Mouse (Mus musculus) kidney, embryonic 16.5 days (tissue): ENCODE data around the gene Atp6v1e2. TPM values are rescaled to one million over a fixed set of nuclear protein-coding genes. Genes with fewer than 3 reads are reported as not detected.

ENCODE experiments used
- ATAC-seq: fragments of 200-750 bp; cut with Nextera tagmentation; 2 replicates; pipeline ENCODE4 v1.8.0; 2017; ENCODE audit warnings: moderate TSS enrichment; ENCODE audit not compliant: low FRiP score, low TSS enrichment
- H3K27ac ChIP-seq: fragments of 300-500 bp; sonication (generic); 2 replicates; pipeline ENCODE4 v1.5.1; 2014; ENCODE audit warnings: low read length
- H3K27me3 ChIP-seq: fragments of 300-500 bp; sonication (generic); 2 replicates; pipeline ENCODE4 v1.6.1; 2014; ENCODE audit warnings: low read length, control low read depth, mixed read lengths; ENCODE audit not compliant: insufficient read depth
- H3K36me3 ChIP-seq: fragments of 300-500 bp; sonication (generic); 2 replicates; pipeline ENCODE4 v1.6.1; 2014; ENCODE audit warnings: low read length, control low read depth, mixed read lengths; ENCODE audit not compliant: insufficient read depth
- H3K4me1 ChIP-seq: fragments of 300-500 bp; sonication (generic); 2 replicates; pipeline ENCODE4 v1.6.1; 2014; ENCODE audit warnings: low read length, control low read depth, mixed read lengths; ENCODE audit not compliant: insufficient read depth
- H3K4me2 ChIP-seq: fragments of 300-500 bp; sonication (generic); replicated peaks from 2 replicates; pipeline ENCODE4 v1.6.1; 2014; ENCODE audit warnings: low read depth, low read length
- H3K4me3 ChIP-seq: fragments of 300-500 bp; sonication (generic); 2 replicates; pipeline ENCODE4 v1.5.1; 2014; ENCODE audit warnings: mild to moderate bottlenecking, low read length
- H3K9ac ChIP-seq: fragments of 300-500 bp; sonication (generic); replicated peaks from 2 replicates; pipeline ENCODE4 v1.6.1; 2014; ENCODE audit warnings: low read length
- H3K9me3 ChIP-seq: fragments of 300-500 bp; sonication (generic); 2 replicates; pipeline ENCODE4 v1.6.1; 2016; ENCODE audit warnings: low read length, control low read depth
- WGBS: fragments of 180-500 bp; shearing (Covaris S2); extraction: QIAGEN DNeasy Blood & Tissue Kit; methylation state at CpG from one replicate; pipeline ENCODE4 v1.1.7; 2014; 5-methylcytosine and 5-hydroxymethylcytosine counted together
- polyA plus RNA-seq: library from polyadenylated mRNA; unstranded; fragments of >200 nt; fragmentation: Nextera tagmentation; extraction: Ambion mirVana; gene quantifications from 2 replicates; pipeline ENCODE4 v1.2.1, GENCODE M21; 2015

Atp6v1e2 gene
- polyA plus RNA-seq, 1 experiment from 2014 or later = not detected

DNA sequence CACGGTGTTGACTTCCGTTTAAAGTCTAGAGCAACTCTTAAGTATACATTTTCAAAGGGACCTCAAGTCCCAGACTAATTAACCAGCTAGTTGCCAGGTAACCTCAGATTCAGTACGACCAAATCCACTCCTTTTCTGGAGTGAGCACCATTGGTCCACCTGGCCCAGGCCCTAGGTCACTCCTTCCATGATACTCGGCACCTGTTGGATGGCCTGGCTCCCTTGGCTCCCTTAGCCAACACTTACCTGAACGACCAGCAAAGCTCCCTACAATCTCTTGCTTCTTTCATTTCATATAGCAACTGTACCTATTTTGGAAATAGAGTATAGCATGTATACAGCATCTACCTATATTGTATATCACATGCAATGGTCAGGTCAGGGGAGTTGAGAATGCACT lies 47.1 kb downstream of the Atp6v1e2 start:
- Histone ChIP-seq H3K4me3 (no peak overlapping the region), H3K27ac (no peak overlapping the region), H3K36me3 (no peaks in the 10 kb centered on the region), H3K4me1 (peaks cover 13% of the 10 kb centered on the region), H3K9ac (no peak overlapping the region), H3K9me3 (no peaks in the 10 kb centered on the region), H3K4me2 (no peak overlapping the region), H3K27me3 (no peaks in the 10 kb centered on the region)
- no peak for ATAC-seq
- WGBS = 74% methylated on average over 5 of the region's 5 CpGs

DNA sequence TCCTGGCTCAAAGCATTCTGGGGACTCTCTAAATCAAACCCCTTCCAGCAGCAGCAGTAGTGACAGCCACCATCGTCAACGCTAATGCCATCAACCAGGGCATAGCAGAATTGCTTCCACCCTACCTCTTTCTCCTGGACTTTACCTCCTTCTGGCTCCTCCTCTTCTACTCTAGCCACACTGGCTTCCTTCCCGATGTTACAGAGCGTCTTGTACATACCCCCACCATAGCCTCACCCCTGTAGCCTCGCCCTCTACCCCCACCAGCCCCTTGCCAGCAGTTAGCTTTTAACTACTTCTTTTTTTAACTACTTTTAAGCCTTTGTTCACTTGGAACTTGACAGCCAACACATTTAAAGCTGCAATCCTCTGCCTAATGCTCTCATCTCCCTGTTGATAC lies 47.9 kb downstream of the Atp6v1e2 start:
- Histone ChIP-seq H3K27ac (no peak overlapping the region), H3K4me2 (no peak overlapping the region), H3K36me3 (no peaks in the 10 kb centered on the region), H3K4me3 (no peak overlapping the region), H3K9ac (no peak overlapping the region), H3K9me3 (no peaks in the 10 kb centered on the region), H3K27me3 (no peaks in the 10 kb centered on the region), H3K4me1 (peaks cover 5% of the 10 kb centered on the region; the same call in 1 of the 2 replicates)
- no peak for ATAC-seq
- WGBS = 68% methylated on average over 5 of the region's 5 CpGs

DNA sequence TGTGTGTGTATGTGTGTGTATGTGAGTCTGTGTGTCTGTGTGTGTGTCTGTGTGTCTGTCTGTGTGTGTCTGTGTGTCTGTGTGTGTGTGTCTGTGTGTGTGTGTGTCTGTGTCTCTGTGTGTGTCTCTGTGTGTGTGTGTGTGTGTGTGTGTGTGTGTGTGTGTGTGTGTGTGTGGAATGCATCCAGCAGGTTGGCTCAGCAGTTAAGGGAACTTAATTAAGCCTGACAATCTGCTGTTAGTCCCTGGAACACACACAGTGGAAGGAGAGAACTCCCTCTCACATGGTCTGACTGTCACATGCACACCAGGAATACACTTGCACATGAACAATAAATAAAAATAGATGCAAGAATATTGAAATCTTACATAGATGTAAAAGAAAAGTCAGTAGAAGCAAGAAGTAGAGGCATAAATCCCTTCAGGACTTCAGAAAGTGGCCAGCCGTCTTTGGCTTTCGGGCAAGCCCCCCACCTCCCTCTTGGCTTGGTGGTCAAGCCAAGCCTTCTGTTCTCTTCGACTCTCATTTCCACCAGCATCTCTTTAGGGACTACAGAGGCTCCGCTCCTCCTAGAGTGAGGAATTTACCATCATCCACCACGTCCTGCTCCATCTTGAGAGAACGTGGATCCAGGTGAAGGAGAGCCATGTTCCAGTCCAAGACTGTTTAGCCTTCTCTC lies 50.1 kb downstream of the Atp6v1e2 start:
- no peaks in the 10 kb centered on the region for H3K36me3 ChIP-seq
- H3K4me3 ChIP-seq = no peak overlapping the region
- ATAC-seq = no peak
- 91% methylated on average over 6 of the region's 6 CpGs for WGBS
- no peak overlapping the region for H3K9ac ChIP-seq
- H3K4me1 ChIP-seq = no peaks in the 10 kb centered on the region
- no peaks in the 10 kb centered on the region for H3K27me3 ChIP-seq
- no peak overlapping the region for H3K4me2 ChIP-seq
- H3K9me3 ChIP-seq = no peaks in the 10 kb centered on the region
- no peak overlapping the region for H3K27ac ChIP-seq

DNA sequence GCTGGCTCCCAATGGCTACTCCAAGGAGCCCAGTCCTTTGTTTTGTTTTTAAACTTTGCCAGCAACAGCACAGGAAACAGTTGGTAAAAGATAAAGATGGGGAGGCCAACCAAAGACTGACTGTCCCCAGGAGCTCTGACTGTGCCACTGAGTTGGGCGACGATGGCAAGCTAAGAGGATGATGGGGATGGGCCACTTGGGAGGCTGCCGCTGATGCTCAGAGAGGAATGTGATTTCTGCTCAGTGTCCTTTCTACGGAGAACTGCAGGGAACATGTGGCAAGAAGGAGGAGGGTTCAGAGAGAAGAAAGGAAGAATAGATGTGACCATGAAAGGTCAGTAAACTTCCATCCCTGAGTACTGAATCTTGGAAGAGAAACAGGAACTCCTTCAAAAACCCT lies 52.5 kb downstream of the Atp6v1e2 start:
- Histone ChIP-seq H3K36me3 (no peaks in the 10 kb centered on the region), H3K4me2 (no peak overlapping the region), H3K9me3 (no peaks in the 10 kb centered on the region), H3K27me3 (no peaks in the 10 kb centered on the region), H3K9ac (no peak overlapping the region), H3K4me1 (no peaks in the 10 kb centered on the region), H3K27ac (no peak overlapping the region), H3K4me3 (no peak overlapping the region)
- WGBS = 89% methylated on average over 4 of the region's 4 CpGs
- no peak for ATAC-seq

Other genes starting within 250 kb of the Atp6v1e2 start
- 10.0 and 12.3 TPM in 2 replicates for gene Epas1, start 194.2 kb downstream of the Atp6v1e2 start, polyA plus RNA-seq
- gene Tmem247, start 30.5 kb downstream of the Atp6v1e2 start, polyA plus RNA-seq = not detected in 2 replicates
- 12.9 and 14.0 TPM in 2 replicates for gene Rhoq, start 15.2 kb upstream of the Atp6v1e2 start, polyA plus RNA-seq
- 37.9 and 41.5 TPM in 2 replicates for gene Pigf, start 77.5 kb upstream of the Atp6v1e2 start, polyA plus RNA-seq
- 136 and 140 TPM in 2 replicates for gene Cript, start 77.7 kb upstream of the Atp6v1e2 start, polyA plus RNA-seq
- gene Socs5, start 159.8 kb upstream of the Atp6v1e2 start, polyA plus RNA-seq = 14.7 and 15.6 TPM in 2 replicates